Mouse (Mus musculus) left cerebral cortex, adult 18-20 months (tissue): ENCODE measurements around the gene Smim13. TPM values are rescaled to one million over a fixed set of nuclear protein-coding genes. Genes with fewer than 3 reads are reported as not detected.
A peak's percentile ranks its signal among the peaks of the same experiment; 100 is the strongest.
"Not testable (repeated sequence)": the region's sequence is repeated elsewhere in the genome, so short reads cannot be mapped to it uniquely, and the experiment has no call there.

Experiments used
- DNase-seq, 2 experiments: peaks; one replicate each; pipeline ENCODE4 v3.0.0; 2021 to 2022; ENCODE audit warnings: low spot score in 2 of 2, mixed read lengths in 1 of 2
- total RNA-seq, 2 experiments: library from RNA; stranded (reverse); gene quantifications; 2 replicates each; pipeline ENCODE4 v1.2.3; 2021

The Smim13 gene
- total RNA-seq, 2 experiments from 2014 or later = 176 to 180 TPM

DNA sequence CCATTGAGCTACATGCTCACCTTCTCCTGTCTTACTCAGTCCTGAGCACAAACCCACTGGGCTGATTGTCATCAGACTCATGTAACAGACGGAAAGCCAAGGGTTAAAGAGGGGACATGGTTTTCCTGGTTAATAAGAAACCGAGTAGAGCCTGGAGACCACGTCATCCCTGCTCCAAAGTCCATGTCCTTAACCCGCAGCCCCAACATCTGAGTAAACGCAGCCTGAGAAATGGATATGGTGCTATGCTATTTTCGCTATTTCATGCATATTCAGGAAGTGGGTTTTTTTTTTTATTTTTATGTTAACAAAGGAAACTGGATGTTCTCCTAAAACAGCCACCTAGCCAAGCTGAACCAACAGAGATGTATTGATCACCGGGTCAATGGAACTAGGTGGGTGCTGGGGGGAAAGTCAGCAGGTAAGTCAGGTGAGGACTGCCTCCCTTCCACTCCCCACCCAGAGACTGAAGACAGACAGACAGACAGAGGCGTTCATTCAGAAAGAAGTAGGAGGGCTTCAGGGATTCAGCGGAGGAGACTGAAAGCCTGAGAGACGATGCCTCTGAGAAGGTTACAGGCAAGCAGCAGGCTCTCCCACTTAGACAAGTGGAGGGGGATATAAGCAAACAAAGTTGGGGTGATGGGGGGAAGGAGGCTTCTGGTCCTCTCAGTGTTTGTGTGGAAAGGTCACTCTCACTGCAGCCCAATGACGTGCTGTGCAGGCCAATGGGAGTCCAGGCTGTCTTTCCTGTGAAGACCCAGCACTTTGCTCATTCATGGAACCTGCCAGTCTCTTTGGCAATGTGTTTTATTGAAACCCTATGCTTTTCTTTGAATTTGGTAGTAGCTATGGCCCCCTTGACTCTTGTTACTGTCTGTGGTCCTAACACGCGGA is 13.6 kb upstream of the Smim13 start:
- DNase-seq = no peak

DNA sequence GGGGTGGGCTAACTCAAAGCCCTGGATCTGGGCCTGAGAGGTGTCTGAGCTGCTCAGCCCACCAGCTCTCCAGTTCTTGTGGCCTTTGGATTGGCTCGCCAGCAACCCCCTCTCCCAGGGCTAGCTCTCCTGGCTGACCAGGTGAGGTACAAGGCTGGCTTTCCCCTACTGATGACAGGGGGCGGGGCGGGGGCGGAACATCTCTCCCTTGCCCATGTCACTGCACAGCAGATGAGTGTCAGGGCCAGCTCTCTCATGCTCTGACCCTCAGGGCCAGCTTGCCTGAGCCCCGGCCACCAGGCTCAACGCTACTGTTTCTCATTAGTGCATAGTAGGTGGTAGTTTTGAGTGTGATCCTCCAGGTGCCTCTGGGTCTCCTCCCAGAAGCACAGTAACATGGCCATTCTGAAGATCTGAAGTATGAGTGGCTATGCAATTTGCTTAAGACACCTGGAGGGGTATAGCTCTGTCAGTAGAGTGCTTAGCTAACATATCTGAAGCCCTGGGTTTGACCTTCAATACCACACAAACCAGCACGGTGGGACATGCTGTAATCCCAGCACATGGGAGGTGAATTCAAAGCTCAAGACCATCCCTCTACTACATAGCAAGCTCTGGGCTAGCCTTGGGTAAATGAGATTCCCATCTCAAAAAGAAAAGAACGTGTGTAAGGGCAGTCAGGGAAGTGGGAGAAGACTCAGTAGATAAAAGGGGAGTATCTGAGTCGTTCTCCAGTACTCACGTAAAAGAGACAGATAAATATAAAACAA is 11.4 kb upstream of the Smim13 start:
- DNase-seq = no peak

DNA sequence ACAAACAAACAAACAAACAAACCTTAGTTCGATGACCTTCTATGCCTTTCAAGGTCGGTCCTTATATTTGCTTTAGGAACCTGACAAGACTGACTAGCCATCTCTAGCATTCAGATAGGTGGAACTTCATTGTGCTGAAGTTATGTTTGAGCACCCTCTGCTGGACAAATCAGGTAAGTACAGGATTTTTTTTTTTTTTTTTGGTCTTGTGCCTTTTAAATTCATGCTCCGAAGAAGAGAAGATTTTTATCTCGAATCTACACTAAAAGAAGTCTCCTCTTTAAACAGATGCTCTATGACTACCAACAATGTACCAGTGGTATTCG is 10.9 kb upstream of the Smim13 start:
- DNase-seq = no peak

DNA sequence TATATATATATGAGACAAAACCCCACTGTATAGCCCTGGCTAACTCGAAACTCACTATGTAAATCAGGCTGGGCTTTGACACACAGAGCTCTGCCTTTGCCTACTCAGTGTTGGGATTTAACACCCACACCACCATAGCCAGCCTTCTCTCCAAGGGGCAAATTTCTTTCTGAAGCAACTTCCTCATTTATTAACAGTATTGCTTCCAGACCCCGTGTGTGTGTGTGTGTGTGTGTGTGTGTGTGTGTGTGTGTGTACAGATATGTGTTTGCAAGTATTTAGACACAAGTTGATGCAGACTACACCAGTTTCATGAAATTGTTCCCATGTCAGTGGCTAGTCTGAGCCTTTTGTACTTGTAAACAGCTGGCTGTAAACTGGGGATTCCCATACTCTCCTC is 8.1 kb upstream of the Smim13 start:
- no peak for DNase-seq

DNA sequence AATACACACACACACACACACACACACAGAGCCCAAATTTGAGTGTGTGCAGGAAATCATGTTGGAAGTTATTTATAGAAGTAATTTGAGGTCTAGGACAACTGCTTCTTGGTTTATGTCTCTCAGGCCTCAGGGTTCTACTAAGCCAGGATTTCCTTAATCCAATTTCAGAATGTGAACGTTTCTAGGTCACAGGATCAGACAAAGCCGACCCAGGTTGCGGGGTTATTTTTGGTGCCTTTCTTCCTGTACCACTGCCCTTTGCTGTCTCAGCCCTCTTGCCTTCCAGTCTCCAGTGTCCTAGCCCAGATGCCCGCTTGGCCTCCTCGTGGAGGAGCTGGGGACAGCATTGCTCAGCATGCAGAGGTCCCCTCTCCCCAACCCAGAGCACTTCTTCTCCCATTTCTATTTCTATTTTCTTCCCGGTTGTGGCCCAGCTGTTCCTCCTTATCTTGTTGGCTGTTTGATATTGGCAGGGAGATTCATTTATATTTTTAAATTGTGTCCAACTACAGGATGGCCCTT is 5.3 kb upstream of the Smim13 start:
- DNase-seq = no peak

DNA sequence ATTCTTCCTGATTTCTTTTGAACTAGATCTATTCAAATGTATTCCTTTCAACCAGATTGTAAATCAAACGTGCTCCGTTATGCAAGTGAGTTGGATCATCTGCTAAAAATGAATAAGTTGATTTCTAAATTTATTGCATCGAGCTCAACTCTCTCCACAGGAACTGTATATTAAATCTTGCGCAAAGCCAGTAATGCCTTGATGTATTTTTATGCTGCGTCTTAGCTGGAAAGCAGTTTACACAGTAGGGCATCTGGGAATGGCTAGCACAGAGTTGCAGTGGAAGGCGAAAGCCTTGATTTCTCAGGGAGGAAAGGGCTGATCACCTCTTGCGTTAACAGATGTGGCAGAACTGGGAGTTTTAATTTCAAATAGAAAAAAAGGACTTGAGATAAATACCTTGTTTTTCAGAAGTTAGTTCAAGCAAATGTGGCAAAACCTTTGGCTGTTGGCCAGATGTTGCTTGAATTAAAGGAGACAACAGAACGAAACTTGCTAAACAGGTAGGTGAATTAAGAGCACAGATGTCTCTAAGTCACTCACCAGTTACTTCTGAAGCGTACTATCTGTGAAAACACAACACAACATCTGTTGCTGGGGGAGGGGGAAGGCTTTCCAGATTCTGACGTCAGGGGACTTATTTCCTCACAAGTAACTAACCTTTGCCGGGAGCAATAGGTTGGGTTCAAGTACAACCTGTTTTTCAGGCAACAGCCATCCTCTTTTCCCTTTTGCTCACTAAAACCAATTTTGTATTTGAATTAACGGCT is 708 bp upstream of the Smim13 start:
- peak in 1 of 2 experiments; percentile 17 for DNase-seq

DNA sequence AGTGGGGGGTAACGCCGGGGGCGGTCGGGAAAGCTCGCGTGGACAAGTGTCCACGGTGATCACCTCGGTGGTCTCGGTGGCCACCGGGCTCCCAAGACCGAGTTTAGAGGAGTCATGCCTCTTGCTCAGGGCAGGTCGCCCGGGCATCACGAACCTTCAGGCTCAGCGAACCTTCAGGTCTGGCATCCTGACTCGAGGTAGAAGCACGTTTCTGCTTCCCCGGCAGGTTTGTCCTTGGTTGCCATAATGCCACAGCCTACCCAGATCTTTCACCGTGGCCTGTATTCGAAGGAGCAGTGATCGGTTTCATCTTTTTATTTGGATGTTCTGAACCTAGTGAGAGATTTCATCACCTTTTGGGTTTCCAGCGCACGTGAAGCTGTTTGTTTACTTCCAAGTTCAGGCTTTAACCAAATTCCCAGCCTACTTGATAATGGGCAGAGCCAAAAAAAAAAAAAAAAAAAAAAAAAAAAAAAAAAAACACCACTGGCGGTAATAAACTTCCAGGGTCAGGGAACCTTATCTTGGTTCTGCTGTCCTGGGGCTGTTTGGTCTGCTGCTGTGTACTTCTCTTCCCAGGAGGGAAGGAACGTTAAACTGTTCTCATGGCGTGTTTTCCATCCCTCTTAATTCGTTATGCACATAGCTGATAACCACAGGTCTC is 806 bp downstream of the Smim13 start:
- no peak for DNase-seq

DNA sequence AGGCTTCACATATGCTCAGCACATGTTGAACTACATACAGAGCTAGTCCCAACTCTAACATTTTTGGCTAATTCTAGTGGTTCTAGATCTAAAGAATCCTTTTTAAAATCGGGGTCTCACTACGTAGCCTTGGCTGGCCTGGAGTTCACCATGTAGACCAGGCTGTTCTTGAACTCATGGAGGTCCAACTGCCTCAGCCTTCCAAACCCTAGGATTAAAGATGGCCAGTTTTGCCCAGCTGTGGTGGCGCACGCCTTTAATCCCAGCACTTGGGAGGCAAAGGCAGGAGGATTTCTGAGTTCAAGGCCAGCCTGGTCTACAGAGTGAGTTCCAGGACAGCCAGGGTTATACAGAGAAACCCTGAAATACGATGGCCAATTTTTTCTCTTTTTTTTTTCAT is 1.6 kb downstream of the Smim13 start:
- not testable (repeated sequence) for DNase-seq

DNA sequence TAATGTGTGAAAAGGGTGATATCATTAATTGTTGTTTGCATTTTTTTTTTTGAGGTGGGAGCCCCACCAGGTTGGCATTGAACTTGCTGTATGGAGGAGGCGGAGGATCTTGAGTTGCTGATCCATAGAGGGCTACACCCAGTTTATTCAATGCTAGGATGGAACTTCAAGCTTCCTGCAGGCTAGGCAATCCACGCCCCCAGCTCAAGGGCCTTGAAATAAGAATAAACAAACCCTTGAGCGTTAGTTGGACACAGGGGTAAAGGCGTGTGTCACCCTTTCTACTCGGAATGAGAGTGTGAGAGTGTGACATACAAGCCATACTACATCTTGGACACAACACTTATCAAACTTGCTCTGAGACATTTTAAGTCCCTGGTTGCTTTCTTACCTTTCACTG is 2.0 kb downstream of the Smim13 start:
- DNase-seq = no peak

DNA sequence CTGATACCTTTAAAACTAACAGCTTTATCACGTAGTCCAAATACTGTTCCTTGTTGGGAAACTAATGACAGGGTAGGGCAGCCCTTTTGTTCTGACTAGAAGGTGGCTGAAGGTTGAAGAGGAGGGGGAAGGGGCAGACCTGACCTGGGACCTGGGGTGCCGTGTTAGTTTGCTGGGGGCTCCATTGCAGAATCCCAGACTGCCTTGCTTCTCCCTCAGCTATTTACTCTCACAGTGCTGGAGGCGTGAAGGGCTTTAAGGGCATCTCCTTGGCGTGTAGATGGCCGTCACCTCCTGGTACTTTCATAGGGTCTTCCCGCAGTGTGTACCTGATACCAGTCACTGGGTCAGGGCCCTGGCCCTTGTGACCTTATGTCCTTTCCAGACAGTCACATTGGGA is 2.5 kb downstream of the Smim13 start:
- no peak for DNase-seq

DNA sequence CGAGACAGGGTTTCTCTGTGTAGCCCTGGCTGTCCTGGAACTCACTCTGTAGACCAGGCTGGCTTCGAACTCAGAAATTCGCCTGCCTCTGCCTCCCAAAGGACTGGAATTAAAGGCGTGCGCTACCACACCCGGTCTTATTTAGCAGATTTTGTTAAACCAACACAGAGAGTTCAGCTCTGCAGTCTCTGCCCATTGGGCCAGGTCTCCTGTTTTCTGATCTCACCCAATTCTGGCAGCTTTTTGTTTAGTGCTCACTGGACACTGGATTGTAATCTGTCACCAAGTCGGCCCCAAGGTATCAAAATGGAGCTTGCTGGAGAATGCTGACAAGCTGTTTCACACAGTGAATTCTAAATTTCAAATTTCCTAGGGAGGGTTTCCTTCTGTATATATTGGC is 3.1 kb downstream of the Smim13 start:
- no peak for DNase-seq

DNA sequence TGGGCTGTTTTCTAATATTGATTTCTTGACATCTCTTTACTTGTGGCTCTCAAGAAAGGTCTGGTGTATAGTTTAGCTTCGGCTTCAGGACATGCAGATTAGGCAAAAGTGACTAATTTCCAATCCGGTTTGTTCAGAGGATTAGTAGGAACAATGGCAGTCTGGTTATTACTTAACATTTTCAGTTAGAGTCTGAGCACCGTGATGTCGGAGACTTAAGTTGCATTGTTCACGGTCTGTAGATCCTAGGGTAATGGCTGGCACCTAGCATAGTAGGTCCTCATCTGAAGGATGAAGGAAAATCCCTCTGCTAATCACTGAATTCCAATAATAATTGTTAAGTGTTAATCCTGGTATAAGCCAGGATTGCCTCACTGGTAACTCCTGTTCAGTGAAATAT is 6.5 kb downstream of the Smim13 start:
- no peak for DNase-seq

DNA sequence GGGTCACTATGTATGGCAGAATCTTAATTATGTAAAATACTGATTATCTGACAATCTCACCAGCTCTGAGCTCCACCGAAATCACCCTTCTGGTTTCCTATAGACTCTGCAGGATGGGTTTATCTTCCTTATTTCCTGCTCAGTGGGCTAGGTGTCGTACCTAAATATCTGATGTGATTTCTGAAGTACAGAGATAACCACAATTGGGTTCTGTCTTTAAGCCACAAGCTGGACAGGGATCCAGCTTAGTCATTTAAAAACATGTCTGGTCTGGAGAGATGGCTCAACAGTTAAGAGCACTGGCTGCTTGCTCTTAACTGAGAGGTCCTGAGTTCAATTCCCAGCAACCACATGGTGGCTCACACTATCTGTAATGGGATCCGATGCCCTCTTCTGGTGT is 7.3 kb downstream of the Smim13 start:
- DNase-seq = no peak

DNA sequence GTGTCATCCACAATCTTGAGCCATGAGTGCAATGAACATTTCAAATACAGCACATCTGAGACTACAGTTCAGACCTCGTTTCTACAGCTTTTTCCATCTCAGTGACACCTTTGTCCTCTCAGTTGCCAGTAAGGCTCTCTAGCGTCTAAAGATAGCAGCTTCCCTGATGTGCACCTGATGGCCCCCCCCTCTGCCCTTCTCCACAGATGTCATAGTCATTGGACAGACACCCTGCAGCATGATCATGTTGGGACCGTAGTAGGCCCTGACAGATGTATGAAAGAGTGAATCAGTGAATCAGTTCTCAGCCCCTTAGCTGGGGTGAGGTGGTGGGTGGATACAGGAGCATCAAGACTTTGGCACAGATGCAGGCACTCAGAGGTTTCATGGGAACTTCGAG is 8.2 kb downstream of the Smim13 start:
- DNase-seq = no peak

DNA sequence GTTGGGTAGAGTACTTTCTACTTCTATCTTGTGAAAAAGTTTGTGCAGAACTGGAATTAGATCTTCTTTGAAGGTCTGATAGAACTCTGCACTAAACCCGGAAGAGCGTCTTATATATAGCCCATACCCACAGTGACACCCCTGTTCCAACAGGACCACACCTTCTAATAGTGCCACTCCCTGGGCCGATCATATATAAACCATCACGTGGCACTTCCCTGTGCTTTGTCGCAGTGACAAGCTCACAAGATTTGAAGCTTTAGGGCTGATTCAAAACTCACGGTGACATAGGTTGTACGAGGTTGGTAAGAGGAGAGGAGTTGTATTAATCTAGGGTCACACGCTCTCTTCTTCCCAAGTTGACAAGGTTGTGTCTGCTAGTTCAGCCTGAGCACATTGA is 12.0 kb downstream of the Smim13 start:
- not testable (repeated sequence) for DNase-seq

DNA sequence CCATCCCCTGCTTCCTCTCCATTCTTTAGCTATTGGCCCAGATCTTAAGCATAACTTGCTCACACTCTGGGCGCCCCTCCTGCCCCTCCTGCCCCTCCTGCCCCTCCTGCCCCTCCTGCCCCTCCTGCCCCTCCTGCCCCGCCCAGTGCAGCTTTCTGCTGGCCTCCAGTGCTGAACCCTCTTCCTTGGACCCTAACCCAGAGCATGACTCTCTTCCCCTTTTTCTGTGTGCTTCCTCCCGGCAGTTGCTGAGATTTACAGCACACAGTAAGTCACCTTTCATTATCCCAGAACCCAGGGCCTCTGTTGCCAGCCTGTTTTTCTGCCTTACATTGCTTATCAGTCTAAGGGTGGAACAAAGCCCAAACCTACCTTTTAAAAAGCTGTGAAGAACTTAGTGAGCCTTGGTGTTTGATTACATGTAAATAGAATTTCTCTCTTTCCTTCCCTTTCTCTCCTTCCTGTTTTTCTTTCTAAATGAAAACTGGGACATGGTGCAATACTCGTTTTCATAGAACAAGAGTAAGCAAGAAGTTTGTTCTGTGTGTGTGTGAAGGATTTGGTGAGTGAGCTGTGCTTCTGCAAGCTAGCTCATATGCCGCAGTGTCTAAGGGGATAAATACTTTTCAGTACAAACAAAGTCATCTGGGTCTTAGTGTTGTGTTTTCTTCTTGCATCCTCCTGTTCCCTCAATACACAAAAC is 13.8 kb downstream of the Smim13 start:
- no peak for DNase-seq

DNA sequence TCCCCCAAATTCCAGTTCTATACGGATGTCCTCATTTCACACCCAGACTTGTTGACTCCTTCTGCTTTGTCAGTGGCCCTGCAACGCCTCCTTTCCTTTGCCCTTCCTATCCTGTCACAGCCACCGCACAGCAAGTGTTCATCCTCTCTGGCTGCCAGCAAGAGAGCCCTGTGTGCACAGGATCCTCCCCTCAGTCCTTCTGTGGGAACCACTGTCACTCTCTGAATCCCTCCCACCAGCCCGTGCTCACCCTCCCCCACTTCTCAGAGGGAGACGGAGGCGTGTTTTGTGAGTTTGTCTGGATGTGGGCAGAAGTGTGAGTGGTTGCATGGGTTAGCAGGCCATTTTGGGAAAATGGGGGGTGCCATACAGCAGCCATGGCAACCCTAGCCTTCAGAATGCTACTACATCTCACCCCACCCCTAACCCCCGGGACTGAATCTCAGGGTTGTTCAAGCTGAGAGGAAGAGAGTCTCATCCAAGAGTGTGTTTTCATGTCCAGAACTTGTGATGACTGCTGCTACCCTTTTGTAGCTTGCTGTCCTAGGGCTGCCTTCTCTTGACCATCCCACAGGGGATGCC is 18.3 kb downstream of the Smim13 start:
- DNase-seq = peak; percentile 43 to 71

DNA sequence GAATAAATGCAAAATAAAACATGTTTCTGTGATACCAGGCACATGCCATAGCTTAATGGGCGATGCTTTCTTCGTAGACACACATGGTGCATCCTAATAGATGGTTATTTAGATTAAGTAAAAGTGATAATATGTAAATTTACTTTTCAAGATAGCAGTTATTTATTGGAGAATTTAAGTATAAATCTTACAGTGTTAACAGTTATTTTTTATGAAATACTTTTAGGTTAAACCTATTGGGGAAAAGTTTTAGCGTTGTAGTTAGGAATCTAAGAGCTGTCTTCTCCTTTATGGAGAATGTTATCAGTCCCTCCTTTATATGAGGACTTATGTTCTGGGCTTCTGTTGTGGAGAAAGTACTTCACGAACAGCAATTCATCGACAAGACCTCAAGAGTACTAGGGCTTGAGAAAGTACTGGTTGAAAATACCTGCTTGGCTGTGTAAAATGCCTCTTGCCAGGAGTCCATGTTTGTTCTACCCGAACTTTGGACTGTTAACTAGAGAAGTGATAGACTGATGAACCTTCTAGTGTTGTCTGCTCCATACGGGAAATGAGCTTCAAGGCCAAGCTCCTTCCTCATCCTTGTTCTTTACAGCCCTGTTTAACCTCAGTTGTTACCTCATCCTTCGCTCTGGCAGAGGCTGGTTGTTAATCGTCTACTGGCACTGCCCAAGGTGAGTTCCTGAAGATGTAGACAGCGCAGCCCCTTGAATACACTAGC is 24.4 kb downstream of the Smim13 start, which contains the start of gene Gm17364:
Gene Gm17364 (minus strand): TSS at position 51 of the 724 bp plus-strand sequence.
- DNase-seq = no peak

DNA sequence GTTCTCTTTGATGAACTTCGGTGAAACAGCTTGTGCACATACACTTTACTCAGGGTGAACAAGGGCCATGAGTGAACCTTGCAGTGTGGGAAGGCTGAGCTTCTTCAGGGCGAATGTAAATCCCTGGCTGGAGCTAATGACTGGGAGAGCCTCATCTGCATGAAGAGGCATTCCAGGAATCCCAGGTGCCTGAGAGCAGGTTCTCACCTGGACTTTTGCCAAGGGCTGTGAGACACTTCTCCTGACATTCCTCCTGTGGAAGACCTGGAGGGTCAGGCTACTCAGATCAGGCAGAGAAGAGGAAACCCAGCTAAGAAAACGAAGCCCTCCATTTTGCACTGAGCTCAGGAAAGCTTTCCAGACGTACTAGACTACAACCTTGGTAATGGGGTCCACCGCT is 31.1 kb downstream of the Smim13 start:
- DNase-seq = no peak
